Mouse (Mus musculus): ENCODE results near the gene Fgfr1op. TPM values are rescaled to one million over a fixed set of nuclear protein-coding genes. Genes with fewer than 3 reads are reported as not detected.

The Fgfr1op gene
- total and polyA plus RNA-seq, 2 experiments from 2014 or later, result 8.3 to 16.1 TPM

DNA sequence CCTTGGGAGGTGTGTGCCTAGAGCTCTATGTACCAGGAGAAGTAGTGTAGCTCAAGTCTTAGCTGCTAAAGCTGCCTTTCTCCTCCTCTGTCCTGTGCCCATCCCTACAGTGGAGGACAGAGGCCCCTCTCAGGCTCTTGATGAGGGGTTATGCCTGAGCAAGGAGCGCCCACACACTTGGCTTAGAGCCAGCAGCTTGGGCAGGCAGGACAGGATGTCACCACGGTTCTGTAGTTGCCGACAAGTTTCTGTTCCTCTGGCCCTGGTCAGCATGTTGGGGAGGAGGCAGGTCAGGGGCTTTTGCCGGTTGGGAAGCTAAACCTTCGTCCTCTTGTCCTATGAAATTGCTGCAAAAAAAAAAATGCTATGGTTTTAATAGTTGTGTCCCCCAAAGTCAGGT is 66.8 kb downstream of the Fgfr1op start:
- Histone ChIP-seq H3K4me3 (ENCODE audit: low read depth, low read length) (no peak overlapping the region), H3K27ac (ENCODE audit: low read depth) (no peak overlapping the region), H3K9ac (replicated peaks; ENCODE audit: low read depth, low read length) (no peak overlapping the region), H3K4me1 (ENCODE audit: control insufficient read depth, insufficient read depth) (no peaks in the 10 kb centered on the region), H3K4me2 (ENCODE audit: low read depth, low read length) (no peak overlapping the region), H3K36me3 (replicated peaks; ENCODE audit: control insufficient read depth, insufficient read depth, low read length) (no peaks in the 10 kb centered on the region), H3K27me3 (ENCODE audit: control insufficient read depth, insufficient read depth, low read length) (no peaks in the 10 kb centered on the region), H3K9me3 (replicated peaks; ENCODE audit: control insufficient read depth, low read length) (no peaks in the 10 kb centered on the region)
- 14% methylated on average over 5 of the region's 5 CpGs for WGBS
- TF ChIP-seq EP300 (IDR thresholded peaks at IDR 0.05; ENCODE audit: low read depth), result no peak
- no peak for TF ChIP-seq CTCF (IDR thresholded peaks at IDR 0.05; ENCODE audit: low read depth)
- ATAC-seq (ENCODE audit: insufficient read depth, low read depth) (no peak), DNase-seq (ENCODE audit: low spot score) (no peak)

DNA sequence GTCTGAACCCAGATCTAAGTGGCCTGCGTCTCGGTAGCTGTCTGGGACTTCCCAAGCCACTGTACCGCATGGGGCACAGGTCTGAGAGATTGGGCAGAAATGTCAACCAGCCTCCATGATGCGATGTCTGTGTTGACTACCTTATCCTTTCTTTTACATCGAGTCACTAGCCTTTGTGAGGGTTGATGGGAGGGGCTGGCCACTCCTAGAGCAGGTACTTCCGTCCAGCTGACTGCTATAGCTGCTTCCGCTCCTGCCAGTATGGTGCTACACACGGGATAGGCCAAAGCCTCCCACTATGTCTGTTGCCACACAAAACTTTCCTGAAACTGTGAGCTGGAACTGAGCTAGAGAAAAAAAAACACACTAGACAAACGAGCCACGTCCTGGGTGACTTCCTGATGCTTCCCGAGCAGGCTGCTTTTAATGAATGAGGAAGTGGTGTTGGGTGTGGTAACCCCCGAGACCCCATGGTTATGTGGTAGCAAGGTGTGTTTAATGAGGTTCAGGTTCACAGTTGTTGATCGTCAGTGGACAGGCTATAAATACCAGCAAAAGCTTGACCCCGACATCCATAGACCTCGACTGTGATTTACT is 68.4 kb downstream of the Fgfr1op start:
- no peak overlapping the region for H3K9ac ChIP-seq (replicated peaks; ENCODE audit: low read depth, low read length)
- DNase-seq (ENCODE audit: low spot score) (no peak), ATAC-seq (ENCODE audit: insufficient read depth, low read depth) (no peak)
- H3K4me3 ChIP-seq (ENCODE audit: low read depth, low read length), result no peak overlapping the region
- WGBS, result 63% methylated on average over 15 of the region's 15 CpGs
- no peak overlapping the region for H3K27ac ChIP-seq (ENCODE audit: low read depth)
- no peaks in the 10 kb centered on the region for H3K9me3 ChIP-seq (replicated peaks; ENCODE audit: control insufficient read depth, low read length)
- no peaks in the 10 kb centered on the region for H3K36me3 ChIP-seq (replicated peaks; ENCODE audit: control insufficient read depth, insufficient read depth, low read length)
- no peak overlapping the region for H3K4me2 ChIP-seq (ENCODE audit: low read depth, low read length)
- no peaks in the 10 kb centered on the region for H3K4me1 ChIP-seq (ENCODE audit: control insufficient read depth, insufficient read depth)
- no peak for TF ChIP-seq CTCF (IDR thresholded peaks at IDR 0.05; ENCODE audit: low read depth)
- TF ChIP-seq EP300 (IDR thresholded peaks at IDR 0.05; ENCODE audit: low read depth), result no peak
- H3K27me3 ChIP-seq (ENCODE audit: control insufficient read depth, insufficient read depth, low read length), result no peaks in the 10 kb centered on the region

- Histone ChIP-seq H3K4me2 (ENCODE audit: low read depth, low read length) (no peak overlapping the region), H3K36me3 (replicated peaks; ENCODE audit: control insufficient read depth, insufficient read depth, low read length) (no peaks in the 10 kb centered on the region), H3K4me1 (ENCODE audit: control insufficient read depth, insufficient read depth) (no peaks in the 10 kb centered on the region), H3K27me3 (ENCODE audit: control insufficient read depth, insufficient read depth, low read length) (no peaks in the 10 kb centered on the region), H3K4me3 (ENCODE audit: low read depth, low read length) (no peak overlapping the region), H3K9me3 (replicated peaks; ENCODE audit: control insufficient read depth, low read length) (no peaks in the 10 kb centered on the region), H3K27ac (ENCODE audit: low read depth) (no peak overlapping the region), H3K9ac (replicated peaks; ENCODE audit: low read depth, low read length) (no peak overlapping the region)
- WGBS, result 76% methylated on average over 4 of the region's 4 CpGs
- DNase-seq (ENCODE audit: low spot score) (no peak), ATAC-seq (ENCODE audit: insufficient read depth, low read depth) (no peak)
- no peak for TF ChIP-seq CTCF (IDR thresholded peaks at IDR 0.05; ENCODE audit: low read depth)
- no peak for TF ChIP-seq EP300 (IDR thresholded peaks at IDR 0.05; ENCODE audit: low read depth)
Observed at GRCm38 (mm10) chr17:8234537-8234936, 69.2 kb downstream of the Fgfr1op start.

DNA sequence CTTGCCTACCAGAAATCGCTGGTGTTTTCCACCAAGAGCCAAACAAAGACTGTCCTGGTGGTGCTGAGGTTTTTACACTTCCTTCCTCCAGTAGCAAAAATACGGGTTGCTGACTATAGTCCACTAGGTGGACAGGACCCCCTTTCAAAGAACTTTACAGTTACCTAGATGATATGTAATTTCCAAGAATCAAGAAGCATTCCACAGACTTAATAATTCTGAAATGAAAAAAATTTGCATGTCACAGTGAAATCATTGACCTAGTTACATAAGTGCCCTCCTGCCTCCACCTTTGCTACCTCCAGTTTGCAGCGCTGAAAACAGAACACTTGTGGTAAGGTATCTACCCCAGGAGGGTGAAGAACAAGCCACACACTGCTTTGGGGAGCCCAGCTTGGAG is 70.4 kb downstream of the Fgfr1op start, which contains the start of gene Ccr6:
Gene Ccr6, plus strand, starts transcription at position 301 of the 400 bp plus-strand sequence.
- ATAC-seq (ENCODE audit: insufficient read depth, low read depth) (no peak), DNase-seq (ENCODE audit: low spot score) (no peak)
- Histone ChIP-seq H3K9ac (replicated peaks; ENCODE audit: low read depth, low read length) (no peak within 1 kb of the TSS), H3K4me3 (ENCODE audit: low read depth, low read length) (no peak within 1 kb of the TSS), H3K9me3 (replicated peaks; ENCODE audit: control insufficient read depth, low read length) (no peaks in the 10 kb centered on the region), H3K27ac (ENCODE audit: low read depth) (no peak within 1 kb of the TSS), H3K27me3 (ENCODE audit: control insufficient read depth, insufficient read depth, low read length) (no peaks in the 10 kb centered on the region), H3K4me1 (ENCODE audit: control insufficient read depth, insufficient read depth) (no peaks in the 10 kb centered on the region), H3K36me3 (replicated peaks; ENCODE audit: control insufficient read depth, insufficient read depth, low read length) (no peaks in the 10 kb centered on the region), H3K4me2 (ENCODE audit: low read depth, low read length) (no peak within 1 kb of the TSS)
- 69% methylated on average over 3 of the region's 3 CpGs for WGBS
- no peak for TF ChIP-seq CTCF (IDR thresholded peaks at IDR 0.05; ENCODE audit: low read depth)
- no peak for TF ChIP-seq EP300 (IDR thresholded peaks at IDR 0.05; ENCODE audit: low read depth)

- no peak for TF ChIP-seq CTCF (IDR thresholded peaks at IDR 0.05; ENCODE audit: low read depth)
- TF ChIP-seq EP300 (IDR thresholded peaks at IDR 0.05; ENCODE audit: low read depth), result no peak
- no peak overlapping the region for H3K4me3 ChIP-seq (ENCODE audit: low read depth, low read length)
- H3K4me2 ChIP-seq (ENCODE audit: low read depth, low read length), result no peak overlapping the region
- H3K4me1 ChIP-seq (ENCODE audit: control insufficient read depth, insufficient read depth), result no peaks in the 10 kb centered on the region
- no peaks in the 10 kb centered on the region for H3K36me3 ChIP-seq (replicated peaks; ENCODE audit: control insufficient read depth, insufficient read depth, low read length)
- no peak overlapping the region for H3K27ac ChIP-seq (ENCODE audit: low read depth)
- H3K27me3 ChIP-seq (ENCODE audit: control insufficient read depth, insufficient read depth, low read length), result no peaks in the 10 kb centered on the region
- H3K9me3 ChIP-seq (replicated peaks; ENCODE audit: control insufficient read depth, low read length), result no peaks in the 10 kb centered on the region
- ATAC-seq (ENCODE audit: insufficient read depth, low read depth), result no peak
- no peak overlapping the region for H3K9ac ChIP-seq (replicated peaks; ENCODE audit: low read depth, low read length)
- DNase-seq (ENCODE audit: low spot score), result no peak
- WGBS, result 59% methylated on average over 15 of the region's 15 CpGs
Observed at GRCm38 (mm10) chr17:8238012-8238710, 72.9 kb downstream of the Fgfr1op start.

Data from heart, postnatal 0 days (tissue).